Mouse (Mus musculus): ENCODE data around the gene AC153137.1. TPM values are rescaled to one million over a fixed set of nuclear protein-coding genes. Genes with fewer than 3 reads are reported as not detected.
"Not testable (repeated sequence)": the region's sequence is repeated elsewhere in the genome, so short reads cannot be mapped to it uniquely, and the experiment has no call there.

The AC153137.1 gene
- not detected in 2 replicates for polyA plus RNA-seq (2015; fragmentation: Nextera tagmentation; extraction: Ambion mirVana)

DNA sequence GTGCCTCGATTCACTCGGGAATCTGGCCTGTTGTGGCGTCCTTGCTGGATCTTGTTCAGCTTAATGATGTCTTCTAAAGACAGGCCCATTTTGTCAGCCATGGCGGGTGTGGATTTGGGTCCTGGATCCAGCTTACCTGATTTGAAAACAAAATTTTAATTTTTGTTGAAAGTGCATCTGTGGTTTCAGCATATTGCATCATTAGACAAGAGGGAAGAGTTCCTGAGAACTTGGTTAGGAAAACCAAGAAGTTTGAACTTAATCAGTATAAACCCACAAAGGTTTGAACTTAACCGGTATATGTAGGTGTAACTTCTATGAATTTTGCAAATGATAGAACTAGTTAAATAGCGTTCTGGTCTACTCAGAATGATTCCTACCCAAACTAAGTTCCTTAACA lies at the start of gene AC153137.1:
Gene AC153137.1 (minus strand): TSS at position 101 of the 400 bp plus-strand sequence.
- H3K27ac ChIP-seq (ENCODE audit: low read length); H3K4me1 ChIP-seq (ENCODE audit: control insufficient read depth, insufficient read depth, low read length); H3K36me3 ChIP-seq (ENCODE audit: control insufficient read depth, insufficient read depth, low read length); ATAC-seq; H3K4me2 ChIP-seq (ENCODE audit: low read length); H3K27me3 ChIP-seq (ENCODE audit: control insufficient read depth, insufficient read depth, low read depth, low read length); H3K9me3 ChIP-seq (replicated peaks; ENCODE audit: control insufficient read depth, low read length, poor library complexity, severe bottlenecking); H3K9ac ChIP-seq (ENCODE audit: low read depth, low read length); H3K4me3 ChIP-seq (ENCODE audit: low read depth, low read length): not testable (repeated sequence)
- WGBS, result 91% methylated on average over 5 of the region's 6 CpGs

GRCm38 (mm10) chr1:31023173-31023572 lies 45.4 kb upstream of the AC153137.1 start:
- H3K9me3 ChIP-seq (replicated peaks; ENCODE audit: control insufficient read depth, low read length, poor library complexity, severe bottlenecking), result no peaks in the 10 kb centered on the region
- ATAC-seq, result no peak

DNA sequence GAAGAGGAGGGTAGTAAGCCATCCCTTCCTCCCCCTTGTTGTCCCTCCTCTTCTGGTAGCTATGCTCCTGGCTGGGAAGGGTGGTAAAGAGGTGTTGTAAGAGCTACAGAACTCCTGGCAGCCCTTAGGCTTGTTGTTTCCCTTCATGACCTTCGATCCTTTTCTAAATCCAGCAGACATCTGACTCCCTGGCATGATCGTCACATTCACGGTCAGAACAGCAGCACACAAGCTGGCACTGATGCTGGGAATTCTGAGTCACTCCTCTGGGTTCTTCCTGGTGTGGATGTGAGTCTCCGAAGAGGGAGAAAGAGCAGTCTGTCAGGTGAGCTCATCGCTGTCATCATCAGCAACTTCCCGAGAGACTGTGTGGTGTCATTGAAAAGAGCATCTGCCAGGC lies 41.5 kb upstream of the AC153137.1 start:
- H3K27ac ChIP-seq (ENCODE audit: low read length), result no peak overlapping the region
- no peaks in the 10 kb centered on the region for H3K9me3 ChIP-seq (replicated peaks; ENCODE audit: control insufficient read depth, low read length, poor library complexity, severe bottlenecking)
- no peak overlapping the region for H3K4me3 ChIP-seq (ENCODE audit: low read depth, low read length)
- no peaks in the 10 kb centered on the region for H3K27me3 ChIP-seq (ENCODE audit: control insufficient read depth, insufficient read depth, low read depth, low read length)
- no peak overlapping the region for H3K9ac ChIP-seq (ENCODE audit: low read depth, low read length)
- no peaks in the 10 kb centered on the region for H3K4me1 ChIP-seq (ENCODE audit: control insufficient read depth, insufficient read depth, low read length)
- no peak for ATAC-seq
- WGBS, result 86% methylated on average over 6 of the region's 6 CpGs
- H3K36me3 ChIP-seq (ENCODE audit: control insufficient read depth, insufficient read depth, low read length), result no peaks in the 10 kb centered on the region
- no peak overlapping the region for H3K4me2 ChIP-seq (ENCODE audit: low read length)

More at GRCm38 (mm10) chr1:31023173-31023572, 45.4 kb upstream of the AC153137.1 start:
- no peaks in the 10 kb centered on the region for H3K27me3 ChIP-seq (ENCODE audit: control insufficient read depth, insufficient read depth, low read depth, low read length)
- H3K27ac ChIP-seq (ENCODE audit: low read length), result no peak overlapping the region
- H3K4me1 ChIP-seq (ENCODE audit: control insufficient read depth, insufficient read depth, low read length), result no peaks in the 10 kb centered on the region
- no peaks in the 10 kb centered on the region for H3K36me3 ChIP-seq (ENCODE audit: control insufficient read depth, insufficient read depth, low read length)
- H3K4me3 ChIP-seq (ENCODE audit: low read depth, low read length), result no peak overlapping the region
- H3K9ac ChIP-seq (ENCODE audit: low read depth, low read length), result no peak overlapping the region
- H3K4me2 ChIP-seq (ENCODE audit: low read length), result no peak overlapping the region

- Histone ChIP-seq H3K27me3 (ENCODE audit: control insufficient read depth, insufficient read depth, low read depth, low read length) (no peaks in the 10 kb centered on the region), H3K4me1 (ENCODE audit: control insufficient read depth, insufficient read depth, low read length) (no peaks in the 10 kb centered on the region), H3K27ac (ENCODE audit: low read length) (no peak overlapping the region), H3K9me3 (replicated peaks; ENCODE audit: control insufficient read depth, low read length, poor library complexity, severe bottlenecking) (no peaks in the 10 kb centered on the region), H3K9ac (ENCODE audit: low read depth, low read length) (no peak overlapping the region), H3K4me3 (ENCODE audit: low read depth, low read length) (no peak overlapping the region), H3K4me2 (ENCODE audit: low read length) (no peak overlapping the region), H3K36me3 (ENCODE audit: control insufficient read depth, insufficient read depth, low read length) (no peaks in the 10 kb centered on the region)
- WGBS, result 77% methylated on average over 5 of the region's 5 CpGs
- ATAC-seq, result no peak
These were observed 39.6 kb upstream of the AC153137.1 start for GRCm38 (mm10) chr1:31017377-31017776.

GRCm38 (mm10) chr1:31016068-31016467 lies 38.3 kb upstream of the AC153137.1 start:
- Histone ChIP-seq H3K4me2 (ENCODE audit: low read length) (no peak overlapping the region), H3K36me3 (ENCODE audit: control insufficient read depth, insufficient read depth, low read length) (no peaks in the 10 kb centered on the region), H3K4me1 (ENCODE audit: control insufficient read depth, insufficient read depth, low read length) (no peaks in the 10 kb centered on the region), H3K9me3 (replicated peaks; ENCODE audit: control insufficient read depth, low read length, poor library complexity, severe bottlenecking) (no peaks in the 10 kb centered on the region), H3K27me3 (ENCODE audit: control insufficient read depth, insufficient read depth, low read depth, low read length) (no peaks in the 10 kb centered on the region), H3K4me3 (ENCODE audit: low read depth, low read length) (no peak overlapping the region), H3K27ac (ENCODE audit: low read length) (no peak overlapping the region), H3K9ac (ENCODE audit: low read depth, low read length) (no peak overlapping the region)
- WGBS, result 90% methylated on average over 6 of the region's 6 CpGs
- no peak for ATAC-seq

- no peak overlapping the region for H3K27ac ChIP-seq (ENCODE audit: low read length)
- no peak overlapping the region for H3K9ac ChIP-seq (ENCODE audit: low read depth, low read length)
- ATAC-seq, result no peak
- H3K27me3 ChIP-seq (ENCODE audit: control insufficient read depth, insufficient read depth, low read depth, low read length), result no peaks in the 10 kb centered on the region
- WGBS, result 75% methylated on average over 2 of the region's 2 CpGs
- no peaks in the 10 kb centered on the region for H3K4me1 ChIP-seq (ENCODE audit: control insufficient read depth, insufficient read depth, low read length)
- H3K36me3 ChIP-seq (ENCODE audit: control insufficient read depth, insufficient read depth, low read length), result no peaks in the 10 kb centered on the region
- H3K9me3 ChIP-seq (replicated peaks; ENCODE audit: control insufficient read depth, low read length, poor library complexity, severe bottlenecking), result no peaks in the 10 kb centered on the region
- no peak overlapping the region for H3K4me3 ChIP-seq (ENCODE audit: low read depth, low read length)
- no peak overlapping the region for H3K4me2 ChIP-seq (ENCODE audit: low read length)
These were observed 37.5 kb upstream of the AC153137.1 start for GRCm38 (mm10) chr1:31015261-31015660.

GRCm38 (mm10) chr1:30977239-30977638 lies 529 bp downstream of the AC153137.1 start:
- H3K27me3 ChIP-seq (ENCODE audit: control insufficient read depth, insufficient read depth, low read depth, low read length); H3K27ac ChIP-seq (ENCODE audit: low read length); H3K9ac ChIP-seq (ENCODE audit: low read depth, low read length); H3K36me3 ChIP-seq (ENCODE audit: control insufficient read depth, insufficient read depth, low read length); H3K4me1 ChIP-seq (ENCODE audit: control insufficient read depth, insufficient read depth, low read length); ATAC-seq; H3K9me3 ChIP-seq (replicated peaks; ENCODE audit: control insufficient read depth, low read length, poor library complexity, severe bottlenecking); H3K4me2 ChIP-seq (ENCODE audit: low read length); H3K4me3 ChIP-seq (ENCODE audit: low read depth, low read length): not testable (repeated sequence)
- 96% methylated on average over 7 of the region's 7 CpGs for WGBS

DNA sequence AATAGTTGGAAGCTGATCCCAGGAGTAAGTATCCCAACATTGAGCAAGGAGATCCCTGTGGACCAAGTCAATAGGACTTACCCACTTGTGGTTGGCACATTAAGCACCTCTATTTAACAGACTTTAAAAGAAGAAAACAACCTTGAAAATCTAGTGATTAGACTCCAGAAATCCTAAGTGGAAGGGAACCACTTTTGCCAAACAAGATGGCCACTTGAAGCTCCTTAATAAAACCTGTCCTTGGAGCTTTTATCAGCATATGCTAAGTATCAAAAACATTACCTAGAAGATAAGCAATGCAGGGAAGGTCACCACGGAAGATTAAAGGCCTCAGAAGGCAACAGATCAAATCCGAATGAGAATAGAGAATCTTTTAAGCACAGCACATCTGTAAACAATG lies 26.0 kb downstream of the AC153137.1 start:
- H3K4me1 ChIP-seq (ENCODE audit: control insufficient read depth, insufficient read depth, low read length), result peaks cover 20% of the 10 kb centered on the region
- 71% methylated on average over 2 of the region's 2 CpGs for WGBS
- no peak overlapping the region for H3K9ac ChIP-seq (ENCODE audit: low read depth, low read length)
- H3K4me2 ChIP-seq (ENCODE audit: low read length), result no peak overlapping the region
- H3K27me3 ChIP-seq (ENCODE audit: control insufficient read depth, insufficient read depth, low read depth, low read length), result no peaks in the 10 kb centered on the region
- H3K36me3 ChIP-seq (ENCODE audit: control insufficient read depth, insufficient read depth, low read length), result no peaks in the 10 kb centered on the region
- no peaks in the 10 kb centered on the region for H3K9me3 ChIP-seq (replicated peaks; ENCODE audit: control insufficient read depth, low read length, poor library complexity, severe bottlenecking)
- no peak for ATAC-seq
- no peak overlapping the region for H3K27ac ChIP-seq (ENCODE audit: low read length)
- H3K4me3 ChIP-seq (ENCODE audit: low read depth, low read length), result no peak overlapping the region

- H3K4me3 ChIP-seq (ENCODE audit: low read depth, low read length), result peak overlapping the region; percentile 94
- peak overlapping the region; percentile 62 for H3K4me2 ChIP-seq (ENCODE audit: low read length)
- peaks cover 27% of the 10 kb centered on the region for H3K4me1 ChIP-seq (ENCODE audit: control insufficient read depth, insufficient read depth, low read length)
- no peaks in the 10 kb centered on the region for H3K9me3 ChIP-seq (replicated peaks; ENCODE audit: control insufficient read depth, low read length, poor library complexity, severe bottlenecking)
- ATAC-seq, result no peak
- H3K36me3 ChIP-seq (ENCODE audit: control insufficient read depth, insufficient read depth, low read length), result no peaks in the 10 kb centered on the region
- H3K9ac ChIP-seq (ENCODE audit: low read depth, low read length), result peak overlapping the region; percentile 82
- WGBS, result 34% methylated on average over 5 of the region's 5 CpGs
- H3K27ac ChIP-seq (ENCODE audit: low read length), result peak overlapping the region; percentile 99
- H3K27me3 ChIP-seq (ENCODE audit: control insufficient read depth, insufficient read depth, low read depth, low read length), result no peaks in the 10 kb centered on the region
These were observed 27.3 kb downstream of the AC153137.1 start for GRCm38 (mm10) chr1:30950456-30950835.
